Mouse (Mus musculus): ENCODE data around the gene Aatk. TPM values are rescaled to one million over a fixed set of nuclear protein-coding genes. Genes with fewer than 3 reads are reported as not detected.

Gene Aatk
- 8.2 TPM for polyA plus RNA-seq (2014; fragmentation: Illumina TruSeq; extraction: RNeasy Lipid Tissue Mini Kit (QIAGEN cat#74804); ENCODE audit: low read depth, low replicate concordance)

DNA sequence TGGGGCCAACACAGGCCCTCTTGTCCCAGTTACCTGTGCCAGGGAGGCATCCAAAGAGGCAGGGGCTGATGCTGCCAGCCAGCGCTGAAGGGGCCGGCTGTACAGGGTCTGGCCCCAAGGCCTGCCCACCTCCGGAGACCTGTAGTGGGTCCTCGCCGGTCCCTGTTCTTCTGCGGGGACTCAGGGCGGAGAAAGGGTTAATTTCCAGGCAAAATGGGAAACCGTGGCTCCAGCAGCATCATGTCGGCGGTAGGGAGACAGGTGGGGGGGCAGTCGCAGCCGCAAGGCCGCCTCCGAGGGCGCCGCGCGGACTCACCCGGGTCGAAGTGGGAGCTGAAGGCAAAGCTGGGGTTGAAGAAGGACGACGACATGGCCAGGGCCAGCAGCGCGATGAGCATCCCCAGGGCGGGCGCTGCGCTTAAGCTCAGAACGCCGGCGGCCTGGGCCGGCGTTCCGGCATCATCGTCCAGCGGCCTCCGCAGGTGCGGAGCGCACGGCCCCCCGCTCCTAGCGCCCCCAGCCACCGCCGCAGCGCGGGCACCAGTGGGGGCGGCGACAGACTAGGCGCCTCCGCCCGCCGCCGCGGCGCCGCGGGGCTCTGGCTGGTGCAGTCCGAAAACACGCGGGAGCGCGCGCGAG, at the start of gene Aatk:
Aatk (minus strand) TSS at position 615 of the 639 bp plus-strand sequence.

GRCm38 (mm10) chr11:120086702-120087152, 39.8 kb upstream of the Aatk start, which contains the start of gene Cep131:
Cep131 (minus strand) TSS chr11:120086827.

Other genes with a start within 250 kb of the Aatk start
- gene Chmp6, start 133.7 kb downstream of the Aatk start, polyA plus RNA-seq (2014; fragmentation: Illumina TruSeq; extraction: RNeasy Lipid Tissue Mini Kit (QIAGEN cat#74804); ENCODE audit: low read depth, low replicate concordance): 38.9 TPM
- gene Baiap2, start 104.4 kb downstream of the Aatk start, polyA plus RNA-seq (2014; fragmentation: Illumina TruSeq; extraction: RNeasy Lipid Tissue Mini Kit (QIAGEN cat#74804); ENCODE audit: low read depth, low replicate concordance): 57.6 TPM
- gene Cep131, start 39.7 kb upstream of the Aatk start, polyA plus RNA-seq (2014; fragmentation: Illumina TruSeq; extraction: RNeasy Lipid Tissue Mini Kit (QIAGEN cat#74804); ENCODE audit: low read depth, low replicate concordance): 10.0 TPM
- 14.0 TPM for gene Tepsin, start 51.6 kb upstream of the Aatk start, polyA plus RNA-seq (2014; fragmentation: Illumina TruSeq; extraction: RNeasy Lipid Tissue Mini Kit (QIAGEN cat#74804); ENCODE audit: low read depth, low replicate concordance)
- gene Ndufaf8, start 51.8 kb upstream of the Aatk start, polyA plus RNA-seq (2014; fragmentation: Illumina TruSeq; extraction: RNeasy Lipid Tissue Mini Kit (QIAGEN cat#74804); ENCODE audit: low read depth, low replicate concordance): 39.2 TPM
- 87.4 TPM for gene Slc38a10, start 104.2 kb upstream of the Aatk start, polyA plus RNA-seq (2014; fragmentation: Illumina TruSeq; extraction: RNeasy Lipid Tissue Mini Kit (QIAGEN cat#74804); ENCODE audit: low read depth, low replicate concordance)
- 10.2 TPM for gene Bahcc1, start 185.8 kb upstream of the Aatk start, polyA plus RNA-seq (2014; fragmentation: Illumina TruSeq; extraction: RNeasy Lipid Tissue Mini Kit (QIAGEN cat#74804); ENCODE audit: low read depth, low replicate concordance)